Mouse (Mus musculus) E14TG2a.4 (cell line): ENCODE results near the gene Ccdc137.

Experiments
- CTCF ChIP-seq: conservative IDR thresholded peaks from 2 replicates; pipeline ENCODE4 v1.5.1; 2014; ENCODE audit warnings: low read length
- NANOG ChIP-seq: IDR thresholded peaks from 2 replicates; pipeline ENCODE4 v1.6.1; 2014; ENCODE audit warnings: borderline replicate concordance, low read length, mixed read lengths
- POU5F1 ChIP-seq: IDR thresholded peaks from 2 replicates; pipeline ENCODE4 v1.6.1; 2014; ENCODE audit warnings: low read length, borderline replicate concordance

DNA sequence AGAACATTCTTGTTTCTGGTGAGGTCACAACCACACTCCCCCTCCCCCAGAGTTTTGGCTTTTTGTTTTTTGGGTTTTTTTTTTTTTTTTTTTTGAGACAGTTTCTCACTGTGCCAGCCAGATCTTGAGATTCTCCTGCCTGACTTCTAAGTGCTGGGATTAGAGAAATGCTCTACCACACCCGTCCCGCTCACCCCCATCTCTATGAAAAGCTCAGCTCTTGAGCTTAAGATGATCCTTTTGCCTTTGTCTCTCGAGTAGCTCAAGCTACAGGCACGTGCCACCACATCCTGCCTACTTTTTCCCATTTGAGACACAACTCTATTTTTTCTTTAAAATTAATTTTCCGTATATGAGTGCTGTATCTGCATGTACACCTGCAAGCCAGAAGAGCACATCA, 6.5 kb downstream of the Ccdc137 start:
- no peak for TF ChIP-seq CTCF
- TF ChIP-seq POU5F1 = no peak
- TF ChIP-seq NANOG = no peak
